ENCODE assay signal across 8 mouse cellular contexts in genomic region chr7:19149626-19150025, GRCm38 (mm10). TPM values are rescaled to one million over a fixed set of nuclear protein-coding genes. Genes with fewer than 3 reads are reported as not detected.
DNase-seq lines count a peak whose midpoint lies in the region; ATAC-seq and TF ChIP-seq lines count a peak whose summit lies in the region.

Snrpd2 (plus strand) TSS chr7:19149722.

- TF ChIP-seq CTCF in G1E (IDR thresholded peaks at IDR 0.05; ENCODE audit: low read depth, low read length): no peak

- no peaks in the 10 kb centered on the region for H3K9me3 ChIP-seq in G1E (replicated peaks)
- no peaks in the 10 kb centered on the region for H3K9me3 ChIP-seq in forebrain, embryonic 16.5 days (ENCODE audit: control insufficient read depth, low read length)
- no peaks in the 10 kb centered on the region for H3K9me3 ChIP-seq in lung, embryonic 15.5 days

- H3K4me3 ChIP-seq in G1E (ENCODE audit: low read depth, low read length): peak within 1 kb of the TSS; percentile 78
- H3K4me3 ChIP-seq in forebrain, embryonic 16.5 days (replicated peaks; ENCODE audit: low read length): peak within 1 kb of the TSS; percentile 72
- H3K4me3 ChIP-seq in lung, embryonic 15.5 days: peak within 1 kb of the TSS; percentile 75

- H3K4me2 ChIP-seq in forebrain, embryonic 16.5 days (ENCODE audit: low read length): peak within 1 kb of the TSS; percentile 91
- peak within 1 kb of the TSS; percentile 81 for H3K4me2 ChIP-seq in lung, embryonic 15.5 days

- H3K27me3 ChIP-seq in G1E (ENCODE audit: insufficient read depth, low read length): no peaks in the 10 kb centered on the region
- H3K27me3 ChIP-seq in forebrain, embryonic 16.5 days (replicated peaks; ENCODE audit: control insufficient read depth, insufficient read depth, low read length): no peaks in the 10 kb centered on the region
- no peaks in the 10 kb centered on the region for H3K27me3 ChIP-seq in lung, embryonic 15.5 days

- under 1% methylated on average over 24 of the region's 24 CpGs for WGBS in forebrain, embryonic 16.5 days
- WGBS in lung, embryonic 15.5 days: under 1% methylated on average over 24 of the region's 24 CpGs

- H3K4me1 ChIP-seq in G1E (ENCODE audit: insufficient read depth, low read depth, low read length): peaks cover 44% of the 10 kb centered on the region
- H3K4me1 ChIP-seq in forebrain, embryonic 16.5 days (replicated peaks; ENCODE audit: control insufficient read depth, insufficient read depth, low read length): peaks cover 16% of the 10 kb centered on the region
- H3K4me1 ChIP-seq in lung, embryonic 15.5 days: peaks cover 22% of the 10 kb centered on the region

- peak within 1 kb of the TSS; percentile 94 for H3K27ac ChIP-seq in forebrain, embryonic 16.5 days (ENCODE audit: low read length)
- peak within 1 kb of the TSS; percentile 82 for H3K27ac ChIP-seq in lung, embryonic 15.5 days

- peak; percentile 76 for ATAC-seq in G1E (ENCODE audit: extremely low read depth, insufficient number of reproducible peaks, low FRiP score, poor library complexity, severe bottlenecking)
- ATAC-seq in forebrain, embryonic 16.5 days: peak; percentile 90
- peak; percentile 93 for ATAC-seq in lung, embryonic 15.5 days (ENCODE audit: borderline replicate concordance, extremely low read depth, low FRiP score, low TSS enrichment)

- peak within 1 kb of the TSS; percentile 54 for H3K9ac ChIP-seq in forebrain, embryonic 16.5 days (replicated peaks; ENCODE audit: low read depth, low read length)
- H3K9ac ChIP-seq in lung, embryonic 15.5 days: peak within 1 kb of the TSS; percentile 67

- peak; percentile 92 for DNase-seq in G1E (ENCODE audit: low spot score)
- peak; percentile 97 to 98 for DNase-seq in cerebellum, adult 18-20 months
- peak; percentile 97 to 99 for DNase-seq in heart, postnatal 36 days
- DNase-seq in layer of hippocampus, adult 8-10 months (ENCODE audit: low spot score in 2 of 2): peak; percentile 91 to 95
- peak; percentile 90 for DNase-seq in ovary, adult 18-20 months (ENCODE audit: low spot score)
- DNase-seq in thymus, postnatal 0 days (ENCODE audit: low spot score): peak; percentile 97

- H3K36me3 ChIP-seq in G1E (replicated peaks): peaks cover 69% of the 10 kb centered on the region
- H3K36me3 ChIP-seq in forebrain, embryonic 16.5 days (ENCODE audit: control insufficient read depth, insufficient read depth): peaks cover 12% of the 10 kb centered on the region
- peaks cover 28% of the 10 kb centered on the region for H3K36me3 ChIP-seq in lung, embryonic 15.5 days

- intact Hi-C loops in heart, postnatal 36 days (cut with DNase I): no loop called here

RNA-seq across cellular contexts. Expression of gene Snrpd2, which starts in this region (rescaled TPM):
- total RNA-seq in G1E (2014; fragmentation: Nextera tagmentation) (19.5 and 25.5 TPM in 2 replicates), G1E (2017) (75.1 and 92.3 TPM in 2 replicates)
- 73.1 and 75.0 TPM in 2 replicates for polyA plus RNA-seq in G1E (2012)
- 116 and 118 TPM in 2 replicates for polyA plus RNA-seq in forebrain, embryonic 16.5 days (2015; fragmentation: Nextera tagmentation; extraction: Ambion mirVana)
- 10 to 100 TPM; 66.8 to 67.0 TPM for total RNA-seq in heart, postnatal 36 days (2021)
- total RNA-seq in layer of hippocampus, adult 8-10 months (2022): 10 to 100 TPM; 75.6 to 82.3 (median 78.2) TPM
- polyA plus RNA-seq in lung, embryonic 15.5 days (2015; fragmentation: Nextera tagmentation; extraction: Ambion mirVana): 140 and 154 TPM in 2 replicates
- polyA plus RNA-seq in thymus, postnatal 0 days (2015; fragmentation: Nextera tagmentation; extraction: Ambion mirVana): 154 and 164 TPM in 2 replicates

Comparison
In these comparisons a context has a peak if more than half of its experiments do, and no peak if none do; other contexts are left out.
1. Peak in every context shown above with its lines: DNase-seq, ATAC-seq, H3K4me3 ChIP-seq and H3K27ac ChIP-seq.